Mouse (Mus musculus): ENCODE measurements around the gene Casz1. TPM values are rescaled to one million over a fixed set of nuclear protein-coding genes. Genes with fewer than 3 reads are reported as not detected.

Gene Casz1
- polyA plus RNA-seq, 1 experiment from 2014 or later: 2.7 TPM

DNA sequence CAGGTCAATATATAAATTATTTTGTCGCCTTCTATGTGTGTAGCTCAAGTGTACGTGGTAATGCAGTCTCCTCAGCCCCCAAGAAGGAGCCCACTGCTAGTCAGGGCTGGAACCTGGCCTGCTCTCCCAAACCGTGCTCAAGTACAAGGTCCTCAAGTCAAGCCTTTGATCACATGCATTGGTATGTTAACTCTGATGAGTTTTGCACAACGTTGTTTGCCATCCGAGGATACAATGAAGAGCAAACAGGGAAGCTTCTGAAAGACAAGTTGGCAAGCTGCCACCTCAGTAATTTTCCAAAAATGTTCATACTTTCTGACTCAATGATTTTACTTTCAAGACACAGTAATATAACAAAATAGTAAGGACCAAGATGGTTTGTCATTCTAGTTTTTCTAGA lies 189.7 kb downstream of the Casz1 start:
- Histone ChIP-seq H3K27ac (no peak overlapping the region), H3K9me3 (no peaks in the 10 kb centered on the region), H3K36me3 (no peaks in the 10 kb centered on the region), H3K4me1 (replicated peaks) (peaks cover 15% of the 10 kb centered on the region), H3K4me2 (replicated peaks) (no peak overlapping the region), H3K9ac (replicated peaks) (no peak overlapping the region), H3K27me3 (no peaks in the 10 kb centered on the region), H3K4me3 (replicated peaks) (no peak overlapping the region)
- no peak for ATAC-seq
- 86% methylated on average over 5 of the region's 5 CpGs for WGBS

DNA sequence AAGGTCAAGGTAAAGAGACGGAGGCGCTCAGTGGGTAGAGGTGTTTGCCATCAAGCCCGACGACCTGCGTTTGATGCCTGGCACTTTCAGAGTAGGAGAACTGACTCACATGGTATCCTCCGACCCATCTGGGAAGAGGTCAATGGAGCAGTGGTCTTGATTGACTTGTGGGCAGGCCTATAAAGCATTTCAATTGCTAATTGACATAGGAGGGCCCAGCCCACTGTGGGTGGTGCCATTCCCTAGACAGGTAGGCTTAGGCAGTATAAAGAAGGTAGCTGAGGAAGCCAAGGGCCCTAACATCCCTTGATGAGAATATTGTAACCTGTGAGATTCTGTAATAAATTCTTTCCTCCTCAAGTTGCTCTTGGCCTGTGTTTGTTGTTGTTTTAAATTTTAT lies 196.5 kb downstream of the Casz1 start:
- Histone ChIP-seq H3K27me3 (no peaks in the 10 kb centered on the region), H3K36me3 (no peaks in the 10 kb centered on the region), H3K4me1 (replicated peaks) (no peaks in the 10 kb centered on the region), H3K4me3 (replicated peaks) (no peak overlapping the region), H3K27ac (no peak overlapping the region), H3K9ac (replicated peaks) (no peak overlapping the region), H3K9me3 (no peaks in the 10 kb centered on the region), H3K4me2 (replicated peaks) (no peak overlapping the region)
- 90% methylated on average over 6 of the region's 6 CpGs for WGBS
- no peak for ATAC-seq

GRCm38 (mm10) chr4:149001515-149001914 lies 197.3 kb downstream of the Casz1 start:
- H3K27me3 ChIP-seq: no peaks in the 10 kb centered on the region
- no peak overlapping the region for H3K4me2 ChIP-seq (replicated peaks)
- ATAC-seq: no peak
- no peak overlapping the region for H3K27ac ChIP-seq
- 96% methylated on average over 5 of the region's 5 CpGs for WGBS
- H3K9ac ChIP-seq (replicated peaks): no peak overlapping the region
- no peaks in the 10 kb centered on the region for H3K9me3 ChIP-seq
- H3K36me3 ChIP-seq: no peaks in the 10 kb centered on the region
- H3K4me3 ChIP-seq (replicated peaks): no peak overlapping the region
- no peaks in the 10 kb centered on the region for H3K4me1 ChIP-seq (replicated peaks)

GRCm38 (mm10) chr4:149002441-149003093 lies 198.3 kb downstream of the Casz1 start:
- no peak overlapping the region for H3K27ac ChIP-seq
- no peak overlapping the region for H3K9ac ChIP-seq (replicated peaks)
- no peaks in the 10 kb centered on the region for H3K27me3 ChIP-seq
- WGBS: 93% methylated on average over 11 of the region's 11 CpGs
- ATAC-seq: no peak
- no peaks in the 10 kb centered on the region for H3K4me1 ChIP-seq (replicated peaks)
- no peaks in the 10 kb centered on the region for H3K9me3 ChIP-seq
- no peak overlapping the region for H3K4me3 ChIP-seq (replicated peaks)
- H3K36me3 ChIP-seq: no peaks in the 10 kb centered on the region
- H3K4me2 ChIP-seq (replicated peaks): no peak overlapping the region

Other genes with a start within 250 kb of the Casz1 start
- 91.4 and 94.1 TPM in 2 replicates for gene Exosc10, start 246.0 kb upstream of the Casz1 start, polyA plus RNA-seq (2015; fragmentation: Nextera tagmentation; extraction: Ambion mirVana)
- 116 and 128 TPM in 2 replicates for gene Srm, start 212.9 kb upstream of the Casz1 start, polyA plus RNA-seq (2015; fragmentation: Nextera tagmentation; extraction: Ambion mirVana)
- gene Masp2, start 201.9 kb upstream of the Casz1 start, polyA plus RNA-seq (2015; fragmentation: Nextera tagmentation; extraction: Ambion mirVana): 0.35 and 0.46 TPM in 2 replicates
- 283 and 292 TPM in 2 replicates for gene Tardbp, start 177.4 kb upstream of the Casz1 start, polyA plus RNA-seq (2015; fragmentation: Nextera tagmentation; extraction: Ambion mirVana)
- gene Gm572, start 161.1 kb upstream of the Casz1 start, polyA plus RNA-seq (2015; fragmentation: Nextera tagmentation; extraction: Ambion mirVana): not detected in 2 replicates

Data from midbrain, embryonic 13.5 days (tissue).